Mouse (Mus musculus): ENCODE data around the gene Hist1h3c.

DNA sequence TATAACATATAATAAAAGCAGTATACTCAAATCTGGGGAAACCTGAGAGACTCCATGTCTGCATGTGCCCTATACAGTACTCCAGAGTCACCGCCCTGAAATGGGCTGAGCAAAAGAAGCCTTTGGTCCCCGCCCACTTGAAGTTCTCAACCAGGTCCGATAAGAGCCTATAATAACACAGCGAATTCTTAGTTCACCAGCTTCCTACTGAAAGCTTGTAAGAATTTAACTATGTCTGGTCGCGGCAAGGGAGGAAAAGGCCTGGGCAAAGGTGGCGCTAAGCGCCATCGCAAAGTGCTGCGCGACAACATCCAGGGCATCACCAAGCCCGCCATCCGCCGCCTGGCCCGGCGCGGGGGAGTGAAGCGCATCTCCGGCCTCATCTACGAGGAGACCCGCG, 11.4 kb upstream of the Hist1h3c start, which contains the start of gene Hist1h4b:
- TF ChIP-seq CTCF (conservative IDR thresholded peaks at IDR 0.05; ENCODE audit: low read length), result no peak
- no peak for TF ChIP-seq POU5F1 (IDR thresholded peaks at IDR 0.05; ENCODE audit: borderline replicate concordance, low read length)

Measured in E14TG2a.4 (cell line).